Comparison of ENCODE assay signal across 9 mouse cellular contexts in genomic region chrX:158924490-158925398, GRCm38 (mm10).
DNase-seq lines count a peak whose midpoint lies in the region; ATAC-seq and TF ChIP-seq lines count a peak whose summit lies in the region.
"Had no signal": no experiment of that assay in that cellular context is flagged by ENCODE, and none has a peak within 500 bp of the region (broad histone marks: within the 10 kb centered on the region; RNA-seq: fewer than 3 reads in every experiment).

No protein-coding gene starts in this region.

- H3K36me3 ChIP-seq in MEL (ENCODE audit: control insufficient read depth in 1 of 2, insufficient read depth in 2 of 2, low read length in 2 of 2), result no peaks in the 10 kb centered on the region
- no peaks in the 10 kb centered on the region for H3K36me3 ChIP-seq in embryonic facial prominence, embryonic 11.5 days (replicated peaks; ENCODE audit: control insufficient read depth, insufficient read depth, low read depth, low read length)
- H3K36me3 ChIP-seq in midbrain, embryonic 11.5 days (ENCODE audit: control insufficient read depth, insufficient read depth, low read length), result no peaks in the 10 kb centered on the region
- H3K36me3 ChIP-seq: liver, embryonic 15.5 days had no signal

- TF ChIP-seq CTCF in MEL (IDR thresholded peaks at IDR 0.05 in 2 of 3, conservative IDR thresholded peaks at IDR 0.05 in 1 of 3; ENCODE audit: control insufficient read depth in 1 of 3, insufficient read depth in 1 of 3, low read depth in 2 of 3, low read length in 3 of 3, poor library complexity in 1 of 3, severe bottlenecking in 1 of 3), result peak in 2 of 3 experiments; percentile 39 to 80; a peak in 4 of 6 replicates

- TF ChIP-seq POLR2A in MEL (IDR thresholded peaks at IDR 0.05; ENCODE audit: control insufficient read depth in 1 of 2, insufficient read depth in 1 of 2, low read depth in 1 of 2, low read length in 2 of 2, poor library complexity in 1 of 2), result no peak

- no peak for ATAC-seq in embryonic facial prominence, embryonic 11.5 days (replicated peaks; ENCODE audit: insufficient number of reproducible peaks, low FRiP score, low TSS enrichment, low read depth)
- ATAC-seq in midbrain, embryonic 11.5 days (ENCODE audit: low FRiP score), result peak; percentile 62
- ATAC-seq in erythroid progenitor cell, adult 5-6 weeks (replicated peaks; ENCODE audit: low FRiP score, poor library complexity, severe bottlenecking), result no peak

- peak; percentile 83 for TF ChIP-seq RAD21 in MEL (IDR thresholded peaks at IDR 0.05; ENCODE audit: low read depth, low read length)

- 0 out of 4 replicates have a peak, but pooled peaks cover 0 to 3% of the 10 kb centered on the region in 2 experiments for H3K4me1 ChIP-seq in MEL (ENCODE audit: control insufficient read depth in 1 of 2, insufficient read depth in 2 of 2, low read length in 2 of 2)
- H3K4me1 ChIP-seq in embryonic facial prominence, embryonic 11.5 days (ENCODE audit: control insufficient read depth, insufficient read depth, low read length), result no peaks in the 10 kb centered on the region
- no peaks in the 10 kb centered on the region; the same call in 1 of the 2 replicates for H3K4me1 ChIP-seq in midbrain, embryonic 11.5 days (ENCODE audit: control insufficient read depth, insufficient read depth, low read length)
- H3K4me1 ChIP-seq: liver, embryonic 15.5 days had no signal

- no peak overlapping the region for H3K27ac ChIP-seq in MEL (ENCODE audit: control insufficient read depth, low read depth, low read length)
- no peak overlapping the region for H3K27ac ChIP-seq in embryonic facial prominence, embryonic 11.5 days (replicated peaks; ENCODE audit: low read depth, low read length)
- H3K27ac ChIP-seq in midbrain, embryonic 11.5 days (ENCODE audit: low read depth, low read length), result no peak overlapping the region
- H3K27ac ChIP-seq: liver, embryonic 15.5 days had no signal

- no peak overlapping the region for H3K4me2 ChIP-seq in embryonic facial prominence, embryonic 11.5 days (ENCODE audit: low read depth, low read length)
- peak overlapping the region; percentile 39 for H3K4me2 ChIP-seq in midbrain, embryonic 11.5 days
- H3K4me2 ChIP-seq: liver, embryonic 15.5 days had no signal

- H3K9me3 ChIP-seq in MEL (replicated peaks; ENCODE audit: insufficient read depth, low read length), result no peaks in the 10 kb centered on the region
- no peaks in the 10 kb centered on the region for H3K9me3 ChIP-seq in embryonic facial prominence, embryonic 11.5 days (replicated peaks; ENCODE audit: control insufficient read depth, low read length)
- H3K9me3 ChIP-seq in midbrain, embryonic 11.5 days (ENCODE audit: control insufficient read depth, low read length), result no peaks in the 10 kb centered on the region
- H3K9me3 ChIP-seq: liver, embryonic 15.5 days had no signal

- H3K9ac ChIP-seq in MEL (ENCODE audit: control insufficient read depth, low read depth, low read length, poor library complexity, severe bottlenecking), result no peak overlapping the region
- H3K9ac ChIP-seq in embryonic facial prominence, embryonic 11.5 days (replicated peaks; ENCODE audit: low read length), result no peak overlapping the region
- 0 out of 2 replicates have a peak overlapping the region, but pooled peaks have one; percentile 16 for H3K9ac ChIP-seq in midbrain, embryonic 11.5 days (ENCODE audit: low read length)
- H3K9ac ChIP-seq: liver, embryonic 15.5 days had no signal

- 35% methylated on average over 6 of the region's 6 CpGs for WGBS in embryonic facial prominence, embryonic 11.5 days
- WGBS in midbrain, embryonic 11.5 days, result 26% methylated on average over 6 of the region's 6 CpGs

- no peak overlapping the region for H3K4me3 ChIP-seq in MEL (ENCODE audit: control insufficient read depth in 1 of 2, insufficient read depth in 1 of 2, low read depth in 2 of 2, low read length in 2 of 2)
- H3K4me3 ChIP-seq in embryonic facial prominence, embryonic 11.5 days (ENCODE audit: low read depth, low read length), result no peak overlapping the region
- no peak overlapping the region for H3K4me3 ChIP-seq in midbrain, embryonic 11.5 days (ENCODE audit: low read depth, low read length)
- H3K4me3 ChIP-seq: liver, embryonic 15.5 days had no signal

- H3K79me2 ChIP-seq in MEL (ENCODE audit: control insufficient read depth, insufficient read depth, low read length, poor library complexity), result no peaks in the 10 kb centered on the region

- DNase-seq in kidney, adult 9 months, result peak; percentile 19
- no peak for DNase-seq in kidney, adult 8-10 months
- DNase-seq in MEL (ENCODE audit: low read depth, low spot score), result peak; percentile 55
- DNase-seq in embryonic facial prominence, embryonic 11.5 days (ENCODE audit: low spot score), result peak; percentile 64
- DNase-seq in midbrain, embryonic 11.5 days (ENCODE audit: low spot score, missing footprints), result peak; percentile 86
- DNase-seq in layer of hippocampus, adult 11-12 months (ENCODE audit: low spot score), result no peak
- no peak for DNase-seq in layer of hippocampus, adult 9-11 months

- no peak for TF ChIP-seq EP300 in MEL (IDR thresholded peaks at IDR 0.05; ENCODE audit: low read depth in 1 of 2, low read length in 2 of 2)

- H3K27me3 ChIP-seq in MEL (ENCODE audit: control insufficient read depth in 1 of 2, insufficient read depth in 2 of 2, low read length in 2 of 2), result no peaks in the 10 kb centered on the region; a peak in 1 of 4 replicates
- H3K27me3 ChIP-seq in embryonic facial prominence, embryonic 11.5 days (ENCODE audit: control insufficient read depth, insufficient read depth, low read length), result no peaks in the 10 kb centered on the region
- no peaks in the 10 kb centered on the region; the same call in none of the 2 replicates for H3K27me3 ChIP-seq in midbrain, embryonic 11.5 days (ENCODE audit: control insufficient read depth, insufficient read depth, low read length)

TF ChIP-seq in MEL, 35 proteins besides CTCF, POLR2A, EP300 and RAD21:
- TF ChIP-seq SIN3A (IDR thresholded peaks at IDR 0.05; ENCODE audit: low read length) (no peak), ZKSCAN1 (IDR thresholded peaks at IDR 0.05; ENCODE audit: low read depth, low read length) (no peak), SMC3 (IDR thresholded peaks at IDR 0.05; ENCODE audit: low read depth, low read length) (peak; percentile 68), ZC3H11A (IDR thresholded peaks at IDR 0.05; ENCODE audit: low read depth, low read length) (peak; percentile 47; the same call in 1 of the 2 replicates)

Comparison
In these comparisons a context has a peak if more than half of its experiments do, and no peak if none do; other contexts are left out.
1. DNase-seq: peak in kidney, adult 9 months (single experiment), MEL (single experiment), embryonic facial prominence, embryonic 11.5 days (single experiment) and midbrain, embryonic 11.5 days (single experiment); none in kidney, adult 8-10 months (0 of 2), layer of hippocampus, adult 11-12 months (single experiment) and layer of hippocampus, adult 9-11 months (single experiment).